18 mouse cellular contexts compared by ENCODE assay signal in the genomic region with DNA sequence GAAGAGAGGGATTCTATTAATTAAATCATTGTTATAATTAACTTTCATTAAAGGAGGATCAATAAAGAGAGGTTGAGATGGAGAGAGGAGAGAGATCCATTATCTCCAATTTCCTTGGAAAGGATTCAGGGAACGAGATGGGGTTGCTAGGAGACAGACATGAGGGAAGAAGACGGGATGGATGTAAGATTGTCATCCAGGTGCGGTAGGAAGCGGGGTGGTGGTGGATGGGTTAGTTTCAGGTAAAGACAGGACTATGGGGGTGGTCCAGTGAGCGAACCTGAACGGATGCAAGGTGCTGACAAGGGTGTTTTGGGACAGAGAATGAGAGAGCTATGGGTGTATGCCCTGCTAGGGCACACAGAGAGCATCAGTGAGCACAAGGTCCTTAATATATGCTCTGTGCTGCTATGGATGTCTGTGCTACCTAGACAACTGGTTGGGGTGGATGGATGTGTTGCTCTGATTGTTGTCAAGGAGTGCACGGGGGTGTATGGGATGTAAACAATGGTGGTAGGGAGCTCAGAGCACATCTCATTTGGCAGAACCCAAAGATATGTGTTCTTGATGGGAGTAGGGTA. TPM values are rescaled to one million over a fixed set of nuclear protein-coding genes. Genes with fewer than 3 reads are reported as not detected.
DNase-seq lines count a peak whose midpoint lies in the region; ATAC-seq and TF ChIP-seq lines count a peak whose summit lies in the region.
"Had no signal": no experiment of that assay in that cellular context is flagged by ENCODE, and none has a peak within 500 bp of the region (broad histone marks: within the 10 kb centered on the region; RNA-seq: fewer than 3 reads in every experiment).

No protein-coding gene starts in this region.

- peaks cover 8% of the 10 kb centered on the region; the same call in 1 of the 2 replicates for H3K27me3 ChIP-seq in midbrain, embryonic 13.5 days
- H3K27me3 ChIP-seq in midbrain, embryonic 10.5 days (ENCODE audit: low read depth, poor library complexity, severe bottlenecking), result peaks cover 98% of the 10 kb centered on the region
- no peaks in the 10 kb centered on the region for H3K27me3 ChIP-seq in forebrain, postnatal 0 days (ENCODE audit: insufficient read depth, low read length)
- H3K27me3 ChIP-seq in hindbrain, postnatal 0 days (ENCODE audit: insufficient read depth, low read length), result no peaks in the 10 kb centered on the region
- H3K27me3 ChIP-seq in neural tube, embryonic 15.5 days (replicated peaks), result no peaks in the 10 kb centered on the region

- ATAC-seq in midbrain, embryonic 13.5 days, result peak; percentile 34
- peak; percentile 64 for ATAC-seq in forebrain, postnatal 0 days
- peak; percentile 19; the same call in 1 of the 2 replicates for ATAC-seq in hindbrain, postnatal 0 days
- peak; percentile 68 for ATAC-seq in neural tube, embryonic 15.5 days (ENCODE audit: low FRiP score)
- ATAC-seq: liver, embryonic 12.5 days had no signal

- no peak for TF ChIP-seq CTCF in forebrain, postnatal 0 days (IDR thresholded peaks at IDR 0.05; ENCODE audit: low read depth)
- no peak for TF ChIP-seq CTCF in hindbrain, postnatal 0 days (IDR thresholded peaks at IDR 0.05; ENCODE audit: low read depth)

- 0 out of 2 replicates have a peak overlapping the region, but pooled peaks have one; percentile 23 for H3K9ac ChIP-seq in midbrain, embryonic 13.5 days (replicated peaks)
- H3K9ac ChIP-seq in forebrain, postnatal 0 days, result no peak overlapping the region
- no peak overlapping the region for H3K9ac ChIP-seq in hindbrain, postnatal 0 days (replicated peaks; ENCODE audit: low read length)
- H3K9ac ChIP-seq in neural tube, embryonic 15.5 days (replicated peaks), result 0 out of 2 replicates have a peak overlapping the region, but pooled peaks have one; percentile 20
- H3K9ac ChIP-seq: limb, embryonic 12.5 days; liver, embryonic 12.5 days had no signal

- H3K36me3 ChIP-seq in midbrain, embryonic 13.5 days, result peaks cover 51% of the 10 kb centered on the region
- H3K36me3 ChIP-seq in midbrain, embryonic 10.5 days, result peaks cover 46% of the 10 kb centered on the region
- H3K36me3 ChIP-seq in forebrain, postnatal 0 days (ENCODE audit: insufficient read depth), result peaks cover 45% of the 10 kb centered on the region
- peaks cover 25% of the 10 kb centered on the region for H3K36me3 ChIP-seq in hindbrain, postnatal 0 days (ENCODE audit: insufficient read depth, low read length)
- peaks cover 33% of the 10 kb centered on the region for H3K36me3 ChIP-seq in neural tube, embryonic 15.5 days

- no peak for DNase-seq in midbrain, embryonic 10.5 days (ENCODE audit: low spot score)
- DNase-seq in forebrain, postnatal 0 days, result peak; percentile 43
- DNase-seq in hindbrain, postnatal 0 days (ENCODE audit: low spot score), result peak; percentile 32
- no peak for DNase-seq in right cerebral cortex, postnatal 4 days
- DNase-seq in cerebellum, postnatal 14 days, result no peak
- DNase-seq: cerebellum, adult 2 months; gastrocnemius, postnatal 25 days; kidney, adult 8-10 months; kidney, postnatal 14 days; lung, adult 2 months; thymus, postnatal 14 days had no signal

- H3K4me2 ChIP-seq in midbrain, embryonic 13.5 days (replicated peaks), result no peak overlapping the region
- no peak overlapping the region for H3K4me2 ChIP-seq in forebrain, postnatal 0 days (ENCODE audit: low read depth)
- no peak overlapping the region for H3K4me2 ChIP-seq in hindbrain, postnatal 0 days (ENCODE audit: low read depth, low read length)
- H3K4me2 ChIP-seq in neural tube, embryonic 15.5 days, result 0 out of 2 replicates have a peak overlapping the region, but pooled peaks have one; percentile 0
- H3K4me2 ChIP-seq: liver, embryonic 12.5 days had no signal

- no peak overlapping the region for H3K4me3 ChIP-seq in midbrain, embryonic 13.5 days (replicated peaks)
- H3K4me3 ChIP-seq in midbrain, embryonic 10.5 days, result no peak overlapping the region
- no peak overlapping the region for H3K4me3 ChIP-seq in forebrain, postnatal 0 days (ENCODE audit: low read depth, low read length)
- H3K4me3 ChIP-seq in hindbrain, postnatal 0 days (ENCODE audit: low read length), result no peak overlapping the region
- H3K4me3 ChIP-seq in neural tube, embryonic 15.5 days (replicated peaks), result no peak overlapping the region
- H3K4me3 ChIP-seq: embryonic facial prominence, embryonic 10.5 days; heart, embryonic 10.5 days; limb, embryonic 12.5 days; liver, embryonic 12.5 days; megakaryocyte, embryonic 14.5 days had no signal

- 69% methylated on average over 7 of the region's 7 CpGs for WGBS in midbrain, embryonic 13.5 days
- 80% methylated on average over 7 of the region's 7 CpGs for WGBS in midbrain, embryonic 10.5 days
- WGBS in forebrain, postnatal 0 days, result 50% methylated on average over 7 of the region's 7 CpGs
- WGBS in hindbrain, postnatal 0 days, result 51% methylated on average over 7 of the region's 7 CpGs
- 41% methylated on average over 7 of the region's 7 CpGs for WGBS in neural tube, embryonic 15.5 days

- H3K4me1 ChIP-seq in midbrain, embryonic 13.5 days (replicated peaks), result peaks cover 11% of the 10 kb centered on the region
- H3K4me1 ChIP-seq in midbrain, embryonic 10.5 days, result peaks cover 11% of the 10 kb centered on the region; the same call in 1 of the 2 replicates
- H3K4me1 ChIP-seq in forebrain, postnatal 0 days (ENCODE audit: insufficient read depth), result peaks cover 7% of the 10 kb centered on the region; the same call in 1 of the 2 replicates
- no peaks in the 10 kb centered on the region for H3K4me1 ChIP-seq in hindbrain, postnatal 0 days (ENCODE audit: insufficient read depth, low read length)
- H3K4me1 ChIP-seq in neural tube, embryonic 15.5 days, result peaks cover 29% of the 10 kb centered on the region
- H3K4me1 ChIP-seq: heart, embryonic 10.5 days; liver, embryonic 12.5 days had no signal

- H3K9me3 ChIP-seq in midbrain, embryonic 13.5 days, result no peaks in the 10 kb centered on the region
- no peaks in the 10 kb centered on the region for H3K9me3 ChIP-seq in midbrain, embryonic 10.5 days (replicated peaks)
- H3K9me3 ChIP-seq in forebrain, postnatal 0 days (ENCODE audit: low read length), result no peaks in the 10 kb centered on the region
- H3K9me3 ChIP-seq in hindbrain, postnatal 0 days (ENCODE audit: low read length), result no peaks in the 10 kb centered on the region
- no peaks in the 10 kb centered on the region for H3K9me3 ChIP-seq in neural tube, embryonic 15.5 days (replicated peaks)
- H3K9me3 ChIP-seq: embryonic facial prominence, embryonic 10.5 days; heart, embryonic 10.5 days; limb, embryonic 12.5 days; liver, embryonic 12.5 days; megakaryocyte, embryonic 14.5 days had no signal

- peak overlapping the region; percentile 67; the same call in 1 of the 2 replicates for H3K27ac ChIP-seq in midbrain, embryonic 13.5 days
- no peak overlapping the region for H3K27ac ChIP-seq in midbrain, embryonic 10.5 days (replicated peaks)
- H3K27ac ChIP-seq in forebrain, postnatal 0 days (ENCODE audit: low read depth, low read length), result peak overlapping the region; percentile 64
- H3K27ac ChIP-seq in hindbrain, postnatal 0 days, result peak overlapping the region; percentile 55; the same call in 1 of the 2 replicates
- H3K27ac ChIP-seq in neural tube, embryonic 15.5 days (replicated peaks), result peak overlapping the region; percentile 63
- H3K27ac ChIP-seq: embryonic facial prominence, embryonic 10.5 days; heart, embryonic 10.5 days; liver, embryonic 12.5 days had no signal

RNA-seq across cellular contexts. Expression of gene Calcoco1, which starts 16.0 kb away (rescaled TPM):
- 41.9 and 51.1 TPM in 2 replicates for polyA plus RNA-seq in midbrain, embryonic 13.5 days (2015; fragmentation: Nextera tagmentation; extraction: Ambion mirVana)
- polyA plus RNA-seq in midbrain, embryonic 10.5 days (2016; fragmentation: Nextera tagmentation; extraction: Ambion mirVana), result 26.0 and 31.1 TPM in 2 replicates
- total RNA-seq in forebrain, postnatal 0 days (2014; rRNA removed), result 42.6 and 47.1 TPM in 2 replicates
- 33.5 and 36.9 TPM in 2 replicates for polyA plus RNA-seq in forebrain, postnatal 0 days (2015; fragmentation: Nextera tagmentation; extraction: Ambion mirVana)
- 26.6 and 32.4 TPM in 2 replicates for total RNA-seq in hindbrain, postnatal 0 days (2014; rRNA removed)
- polyA plus RNA-seq in hindbrain, postnatal 0 days (2015; fragmentation: Nextera tagmentation; extraction: Ambion mirVana), result 29.8 and 30.3 TPM in 2 replicates
- polyA plus RNA-seq in neural tube, embryonic 15.5 days (2015; fragmentation: Nextera tagmentation; extraction: Ambion mirVana), result 28.3 and 41.6 TPM in 2 replicates

RNA-seq across cellular contexts. Expression of gene Atp5g2, which starts 33.9 kb away (rescaled TPM):
- 58.9 and 59.1 TPM in 2 replicates for polyA plus RNA-seq in midbrain, embryonic 13.5 days (2015; fragmentation: Nextera tagmentation; extraction: Ambion mirVana)
- 62.3 and 73.7 TPM in 2 replicates for polyA plus RNA-seq in midbrain, embryonic 10.5 days (2016; fragmentation: Nextera tagmentation; extraction: Ambion mirVana)
- 75.2 and 170 TPM in 2 replicates for total RNA-seq in forebrain, postnatal 0 days (2014; rRNA removed)
- 63.5 and 75.3 TPM in 2 replicates for polyA plus RNA-seq in forebrain, postnatal 0 days (2015; fragmentation: Nextera tagmentation; extraction: Ambion mirVana)
- 148 and 610 TPM in 2 replicates for total RNA-seq in hindbrain, postnatal 0 days (2014; rRNA removed)
- 60.5 and 66.5 TPM in 2 replicates for polyA plus RNA-seq in hindbrain, postnatal 0 days (2015; fragmentation: Nextera tagmentation; extraction: Ambion mirVana)
- 49.7 and 63.7 TPM in 2 replicates for polyA plus RNA-seq in neural tube, embryonic 15.5 days (2015; fragmentation: Nextera tagmentation; extraction: Ambion mirVana)

Comparison
In these comparisons a context has a peak if more than half of its experiments do, and no peak if none do; other contexts are left out.
1. H3K9ac ChIP-seq: peak in midbrain, embryonic 13.5 days (single experiment) and neural tube, embryonic 15.5 days (single experiment); none in forebrain, postnatal 0 days (single experiment) and hindbrain, postnatal 0 days (single experiment).
2. DNase-seq: peak in forebrain, postnatal 0 days (single experiment) and hindbrain, postnatal 0 days (single experiment); none in midbrain, embryonic 10.5 days (single experiment), right cerebral cortex, postnatal 4 days (single experiment) and cerebellum, postnatal 14 days (0 of 2).
3. Peak in every context shown above with its lines, with median percentiles within 50 percentile points of each other: ATAC-seq.